ENCODE assay signal across 29 mouse cellular contexts in the genomic region with DNA sequence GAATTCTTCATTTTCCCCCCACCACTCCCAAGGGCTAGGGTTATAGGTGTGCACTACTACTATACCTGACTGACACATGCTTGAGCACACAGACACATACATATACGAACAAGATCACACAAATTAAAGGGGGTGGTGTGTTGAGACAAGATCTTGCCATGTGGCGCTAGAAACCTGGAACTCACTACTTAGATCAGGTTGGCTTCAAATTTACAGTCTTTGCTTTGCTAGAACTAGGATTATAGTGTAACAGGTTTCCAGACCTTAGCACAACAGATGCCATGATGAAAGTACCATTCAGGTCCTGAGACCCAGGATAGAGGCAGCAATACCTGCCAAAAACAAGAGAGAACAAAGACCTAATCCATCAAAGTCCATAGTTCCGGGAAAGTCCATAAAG. TPM values are rescaled to one million over a fixed set of nuclear protein-coding genes. Genes with fewer than 3 reads are reported as not detected.
"Had no signal": no experiment of that assay in that cellular context is flagged by ENCODE, and none has a peak within 500 bp of the region (broad histone marks: within the 10 kb centered on the region; RNA-seq: fewer than 3 reads in every experiment).

No protein-coding gene starts in this region.

- H3K27me3 ChIP-seq: limb, embryonic 12.5 days; limb, embryonic 13.5 days; limb, embryonic 15.5 days; liver, embryonic 13.5 days; lung, embryonic 15.5 days; megakaryocyte, embryonic 14.5 days; midbrain, embryonic 12.5 days; midbrain, embryonic 13.5 days had no signal

- H3K9ac ChIP-seq: limb, embryonic 12.5 days; limb, embryonic 13.5 days; limb, embryonic 15.5 days; liver, embryonic 12.5 days; liver, embryonic 13.5 days; liver, embryonic 14.5 days; liver, embryonic 15.5 days; liver, postnatal 0 days; lung, embryonic 14.5 days; lung, embryonic 15.5 days; midbrain, embryonic 12.5 days; midbrain, embryonic 13.5 days had no signal

- DNase-seq: left cerebral cortex, postnatal 4 days; liver; liver, embryonic 13.5 days; liver, postnatal 0 days; lung, adult 18-20 months; lung, adult 2 months; lung, embryonic 14.5 days; lung, postnatal 10 days; lung, postnatal 14 days; lung, postnatal 36 days; lung, postnatal 4 days; midbrain, embryonic 14.5 days had no signal

- H3K27ac ChIP-seq: left cerebral cortex, adult 2 months; limb, embryonic 12.5 days; limb, embryonic 13.5 days; limb, embryonic 15.5 days; liver, embryonic 12.5 days; liver, embryonic 13.5 days; liver, embryonic 14.5 days; liver, embryonic 15.5 days; lung, embryonic 15.5 days; macrophage; midbrain, embryonic 10.5 days; midbrain, embryonic 12.5 days; midbrain, embryonic 13.5 days had no signal

- H3K4me2 ChIP-seq: limb, embryonic 12.5 days; limb, embryonic 13.5 days; limb, embryonic 15.5 days; liver, embryonic 11.5 days; liver, embryonic 12.5 days; liver, embryonic 13.5 days; liver, embryonic 15.5 days; lung, embryonic 14.5 days; lung, embryonic 15.5 days; midbrain, embryonic 12.5 days; midbrain, embryonic 13.5 days had no signal

- H3K36me3 ChIP-seq: limb, embryonic 15.5 days; lung, embryonic 15.5 days; midbrain, embryonic 12.5 days had no signal

- ATAC-seq: liver, embryonic 12.5 days; liver, postnatal 0 days; lung, postnatal 0 days; midbrain, embryonic 13.5 days; midbrain, embryonic 16.5 days had no signal

- H3K9me3 ChIP-seq: limb, embryonic 12.5 days; limb, embryonic 13.5 days; limb, embryonic 15.5 days; liver, embryonic 12.5 days; liver, embryonic 13.5 days; liver, embryonic 15.5 days; lung, embryonic 15.5 days; megakaryocyte, embryonic 14.5 days; midbrain, embryonic 10.5 days; midbrain, embryonic 12.5 days; midbrain, embryonic 13.5 days had no signal

- H3K4me3 ChIP-seq: left cerebral cortex, adult 2 months; limb, embryonic 12.5 days; limb, embryonic 13.5 days; limb, embryonic 15.5 days; liver, embryonic 12.5 days; liver, embryonic 13.5 days; liver, embryonic 15.5 days; lung, embryonic 15.5 days; megakaryocyte, embryonic 14.5 days; midbrain, embryonic 10.5 days; midbrain, embryonic 12.5 days; midbrain, embryonic 13.5 days; myocyte had no signal

RNA-seq across cellular contexts. Expression of a gene that starts 13.0 kb away (rescaled TPM):
- total RNA-seq: left cerebral cortex, adult 2 months had no signal
